Mouse (Mus musculus) cerebellum, adult 11-12 months (tissue): ENCODE data around the gene Ccdc88b.
"Not testable (repeated sequence)": the region's sequence is repeated elsewhere in the genome, so short reads cannot be mapped to it uniquely, and the experiment has no call there.

ENCODE experiments used
- DNase-seq: peaks from one replicate; pipeline ENCODE4 v3.0.0; 2022

Gene Ccdc88b

GRCm38 (mm10) chr19:6858031-6858430 is at the start of gene Ccdc88b:
Gene Ccdc88b, minus strand, starts transcription at chr19:6858211.
- no peak for DNase-seq

- DNase-seq: peak; percentile 47
These were observed 49.1 kb upstream of the Ccdc88b start for GRCm38 (mm10) chr19:6907094-6907493.

- DNase-seq: peak; percentile 26
These were observed 48.2 kb upstream of the Ccdc88b start for GRCm38 (mm10) chr19:6906199-6906598.

- peak; percentile 11 for DNase-seq
These were observed 47.6 kb upstream of the Ccdc88b start for GRCm38 (mm10) chr19:6905498-6906159.

GRCm38 (mm10) chr19:6904846-6905245 is 46.8 kb upstream of the Ccdc88b start:
- DNase-seq: no peak

- no peak for DNase-seq
These were observed 45.0 kb upstream of the Ccdc88b start for GRCm38 (mm10) chr19:6903031-6903430.

- no peak for DNase-seq
These were observed 41.6 kb upstream of the Ccdc88b start for GRCm38 (mm10) chr19:6899641-6900040.

GRCm38 (mm10) chr19:6895608-6896305 is 37.7 kb upstream of the Ccdc88b start:
- not testable (repeated sequence) for DNase-seq

GRCm38 (mm10) chr19:6893731-6894451 is 35.9 kb upstream of the Ccdc88b start:
- DNase-seq: no peak

- no peak for DNase-seq
These were observed 34.5 kb upstream of the Ccdc88b start for GRCm38 (mm10) chr19:6892512-6892911.

GRCm38 (mm10) chr19:6877965-6878364 is 20.0 kb upstream of the Ccdc88b start:
- DNase-seq: no peak

GRCm38 (mm10) chr19:6876799-6877198 is 18.8 kb upstream of the Ccdc88b start:
- no peak for DNase-seq

- DNase-seq: no peak
These were observed 17.8 kb upstream of the Ccdc88b start for GRCm38 (mm10) chr19:6875834-6876233.

- DNase-seq: no peak
These were observed 16.2 kb upstream of the Ccdc88b start for GRCm38 (mm10) chr19:6874257-6874656.

- no peak for DNase-seq
These were observed 14.7 kb upstream of the Ccdc88b start for GRCm38 (mm10) chr19:6872701-6873100.

- DNase-seq: no peak
These were observed 13.7 kb upstream of the Ccdc88b start for GRCm38 (mm10) chr19:6871574-6872271.

GRCm38 (mm10) chr19:6869355-6869754 is 11.3 kb upstream of the Ccdc88b start:
- DNase-seq: no peak

GRCm38 (mm10) chr19:6861451-6861850 is 3.4 kb upstream of the Ccdc88b start:
- no peak for DNase-seq

GRCm38 (mm10) chr19:6860706-6861105 is 2.7 kb upstream of the Ccdc88b start:
- no peak for DNase-seq

GRCm38 (mm10) chr19:6859971-6860370 is 2.0 kb upstream of the Ccdc88b start:
- DNase-seq: no peak

GRCm38 (mm10) chr19:6859032-6859651 is 1.1 kb upstream of the Ccdc88b start:
- no peak for DNase-seq

GRCm38 (mm10) chr19:6857391-6858005 is 513 bp downstream of the Ccdc88b start:
- no peak for DNase-seq
